Mouse (Mus musculus): ENCODE measurements around the gene Sptb. TPM values are rescaled to one million over a fixed set of nuclear protein-coding genes. Genes with fewer than 3 reads are reported as not detected.

Sptb gene
- polyA plus RNA-seq (2021; fragmentation: Nextera tagmentation): 7.7 and 8.5 TPM in 2 replicates
- long read RNA-seq, experiment 1, partial matches to known transcripts: 28 of 50 reads
- long read RNA-seq, experiment 1, other reads (novel, unspliced or antisense): 22 of 50 reads
- long read RNA-seq, experiment 2, full-length matches to known transcripts: 1 of 26 reads
- long read RNA-seq, experiment 2, partial matches to known transcripts: 13 of 26 reads
- long read RNA-seq, experiment 2, other reads (novel, unspliced or antisense): 12 of 26 reads

GRCm38 (mm10) chr12:76710351-76711100 is at the start of gene Sptb:
Gene Sptb, minus strand, starts transcription at chr12:76710547.

GRCm38 (mm10) chr12:76530580-76531139 is 179.7 kb downstream of the Sptb start, which contains the start of gene Plekhg3:
Gene Plekhg3, plus strand, starts transcription at chr12:76530891.

Other genes starting within 250 kb of the Sptb start
- gene Plekhg3, start 179.7 kb downstream of the Sptb start, polyA plus RNA-seq (2021; fragmentation: Nextera tagmentation): 2.5 and 3.4 TPM in 2 replicates
- gene Churc1, start 55.0 kb upstream of the Sptb start, polyA plus RNA-seq (2021; fragmentation: Nextera tagmentation): 246 and 305 TPM in 2 replicates
- 12.9 and 19.0 TPM in 2 replicates for gene Fntb, start 55.0 kb upstream of the Sptb start, polyA plus RNA-seq (2021; fragmentation: Nextera tagmentation)
- not detected in 2 replicates for gene Gpx2, start 85.0 kb upstream of the Sptb start, polyA plus RNA-seq (2021; fragmentation: Nextera tagmentation)
- gene Rab15, start 112.4 kb upstream of the Sptb start, polyA plus RNA-seq (2021; fragmentation: Nextera tagmentation): 105 and 154 TPM in 2 replicates

All from left cerebral cortex, adult 6 months (tissue).